In the genomic region with DNA sequence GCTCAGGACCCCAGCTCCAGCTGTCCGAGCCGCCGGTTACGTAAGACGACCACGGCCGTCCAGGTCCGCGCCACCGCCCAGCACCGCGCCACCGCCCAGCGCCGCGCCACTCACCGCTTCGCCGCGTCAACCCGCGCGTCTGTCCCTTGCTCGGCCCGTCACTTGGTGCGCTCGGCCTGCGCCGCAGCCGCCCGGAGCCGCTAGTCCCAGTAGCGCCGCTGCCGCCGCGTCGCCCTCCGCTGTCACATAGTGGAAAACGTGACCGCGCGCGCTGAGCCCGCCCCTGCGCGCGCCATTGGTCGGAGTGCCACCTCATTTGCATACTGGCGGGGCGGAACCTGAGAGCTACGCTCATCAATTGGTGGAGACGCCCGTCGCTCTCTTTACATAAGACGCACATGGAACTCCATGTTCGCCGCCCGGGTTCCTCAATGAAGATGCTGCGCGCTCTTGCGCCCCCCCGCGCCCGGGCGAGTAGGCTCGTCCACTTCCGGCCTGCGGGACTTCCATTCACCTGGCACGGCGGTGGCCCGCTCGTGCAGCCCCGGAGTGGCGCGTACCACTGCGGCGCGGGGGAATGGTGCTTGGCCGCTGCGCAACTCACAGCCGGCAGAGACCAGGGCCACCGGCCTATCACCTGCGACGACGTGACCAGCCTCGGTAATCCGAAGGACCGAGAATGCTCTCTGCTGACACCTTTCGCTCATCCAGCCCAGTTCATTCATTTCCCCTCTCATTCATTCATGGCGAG, we compare ENCODE assay signal across 8 mouse cellular contexts. TPM values are rescaled to one million over a fixed set of nuclear protein-coding genes. Genes with fewer than 3 reads are reported as not detected.
DNase-seq lines count a peak whose midpoint lies in the region; ATAC-seq and TF ChIP-seq lines count a peak whose summit lies in the region.

A gene (minus strand): TSS at position 266 of the 751 bp plus-strand sequence.

- peaks cover 62% of the 10 kb centered on the region for H3K4me1 ChIP-seq in hindbrain, embryonic 10.5 days (replicated peaks)
- H3K4me1 ChIP-seq in lung, embryonic 16.5 days (replicated peaks; ENCODE audit: control insufficient read depth, insufficient read depth, low read length) = peaks cover 47% of the 10 kb centered on the region
- H3K4me1 ChIP-seq in thymus, adult 2 months (replicated peaks; ENCODE audit: control insufficient read depth, insufficient read depth, low read length) = peaks cover 13% of the 10 kb centered on the region

- under 1% methylated on average over 91 of the region's 91 CpGs for WGBS in hindbrain, embryonic 10.5 days
- WGBS in lung, embryonic 16.5 days = under 1% methylated on average over 90 of the region's 91 CpGs
- under 1% methylated on average over 91 of the region's 91 CpGs for WGBS in thymus, adult 2 months

- no peaks in the 10 kb centered on the region for H3K9me3 ChIP-seq in hindbrain, embryonic 10.5 days
- no peaks in the 10 kb centered on the region for H3K9me3 ChIP-seq in lung, embryonic 16.5 days (ENCODE audit: control insufficient read depth, low read length)

- H3K9ac ChIP-seq in lung, embryonic 16.5 days (ENCODE audit: low read length) = peak within 1 kb of the TSS; percentile 83

- TF ChIP-seq CTCF in thymus, adult 2 months (IDR thresholded peaks at IDR 0.05; ENCODE audit: borderline replicate concordance, control insufficient read depth, extremely low read depth, insufficient read depth, low read length, poor library complexity) = peak; percentile 53; the same call in 1 of the 2 replicates

- H3K27me3 ChIP-seq in hindbrain, embryonic 10.5 days (ENCODE audit: insufficient read depth, poor library complexity, severe bottlenecking) = peaks cover 20% of the 10 kb centered on the region
- H3K27me3 ChIP-seq in lung, embryonic 16.5 days (ENCODE audit: control insufficient read depth, insufficient read depth, low read depth, low read length) = no peaks in the 10 kb centered on the region
- no peaks in the 10 kb centered on the region for H3K27me3 ChIP-seq in thymus, adult 2 months (ENCODE audit: control insufficient read depth, insufficient read depth, low read length)

- peak within 1 kb of the TSS; percentile 82 for H3K27ac ChIP-seq in hindbrain, embryonic 10.5 days
- H3K27ac ChIP-seq in lung, embryonic 16.5 days (ENCODE audit: low read length) = peak within 1 kb of the TSS; percentile 99
- no peak within 1 kb of the TSS for H3K27ac ChIP-seq in thymus, adult 2 months (ENCODE audit: control insufficient read depth, insufficient read depth, low read length)

- DNase-seq in Muller cell, postnatal 12 days (ENCODE audit: inconsistent ontology term) = peak; percentile 100
- peak; percentile 100 for DNase-seq in cerebellum, adult 9-10 months
- peak; percentile 99 for DNase-seq in hindbrain, embryonic 10.5 days (ENCODE audit: low spot score)
- peak; percentile 99 for DNase-seq in layer of hippocampus, adult 9-11 months
- peak; percentile 95 for DNase-seq in ovary, adult 18-20 months (ENCODE audit: low spot score)
- DNase-seq in thymus, adult 2 months = peak; percentile 100

- TF ChIP-seq POLR2A in thymus, adult 2 months (IDR thresholded peaks at IDR 0.05; ENCODE audit: control insufficient read depth, extremely low read depth, insufficient read depth, low read length, poor library complexity) = 0 out of 2 replicates have a peak, but pooled peaks have one; percentile 25

- peak within 1 kb of the TSS; percentile 78 for H3K4me3 ChIP-seq in hindbrain, embryonic 10.5 days
- peak within 1 kb of the TSS; percentile 93 for H3K4me3 ChIP-seq in lung, embryonic 16.5 days (ENCODE audit: low read length)
- H3K4me3 ChIP-seq in thymus, adult 2 months (ENCODE audit: control insufficient read depth, insufficient read depth, low read length) = peak within 1 kb of the TSS; percentile 51

- H3K4me2 ChIP-seq in lung, embryonic 16.5 days (ENCODE audit: low read depth, low read length) = peak within 1 kb of the TSS; percentile 84

- peak; percentile 74 for ATAC-seq in frontal cortex, adult (ENCODE audit: low TSS enrichment)
- peak; percentile 92 for ATAC-seq in lung, embryonic 16.5 days (ENCODE audit: low read depth)

- H3K36me3 ChIP-seq in hindbrain, embryonic 10.5 days = no peaks in the 10 kb centered on the region
- no peaks in the 10 kb centered on the region for H3K36me3 ChIP-seq in lung, embryonic 16.5 days (ENCODE audit: control insufficient read depth, insufficient read depth, low read length)
- H3K36me3 ChIP-seq in thymus, adult 2 months (ENCODE audit: control insufficient read depth, insufficient read depth, low read length) = no peaks in the 10 kb centered on the region

RNA-seq across cellular contexts. Expression of the gene that starts here (rescaled TPM):
- polyA plus RNA-seq in hindbrain, embryonic 10.5 days (2016; fragmentation: Nextera tagmentation; extraction: Ambion mirVana) = 1.9 and 2.4 TPM in 2 replicates
- 10.7 and 12.2 TPM in 2 replicates for polyA plus RNA-seq in lung, embryonic 16.5 days (2015; fragmentation: Nextera tagmentation; extraction: Ambion mirVana)
- polyA plus RNA-seq in thymus, adult 2 months (2012; rRNA removed) = 3.3 and 3.4 TPM in 2 replicates
